Mouse (Mus musculus) megakaryocyte, embryonic 14.5 days (primary cell): ENCODE data around the gene Dach1.

Source experiments
- FLI1 ChIP-seq: IDR thresholded peaks from 2 replicates; pipeline ENCODE4 v1.6.1; 2012; ENCODE audit warnings: low read length, inconsistent platforms, mixed read lengths
- GATA1 ChIP-seq: IDR thresholded peaks from 3 replicates; pipeline ENCODE4 v1.6.1; 2012; ENCODE audit warnings: mixed read lengths, low read length, inconsistent platforms, borderline replicate concordance

DNA sequence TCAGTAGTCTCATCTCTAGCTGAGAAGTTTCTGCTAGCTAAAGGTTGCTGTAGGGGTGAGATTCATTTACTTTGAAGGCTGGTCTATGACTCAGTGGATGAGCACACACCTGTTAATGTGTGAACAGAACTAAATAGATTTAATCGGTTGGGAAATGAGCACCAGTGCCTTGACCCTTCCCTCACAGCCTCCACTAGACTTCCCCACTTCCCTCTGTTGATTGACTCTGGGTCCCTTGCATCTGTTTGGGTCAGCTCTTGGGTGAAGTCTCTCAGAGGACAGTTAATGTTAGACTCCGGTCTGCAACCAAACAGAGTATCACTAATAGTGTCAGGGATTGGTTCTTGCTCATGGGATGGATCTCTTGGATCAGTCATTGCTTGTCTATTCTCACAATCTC is 227.2 kb downstream of the Dach1 start:
- TF ChIP-seq GATA1: no peak
- TF ChIP-seq FLI1: no peak
